Mouse (Mus musculus): ENCODE data around the gene Ccnt1.

The Ccnt1 gene

GRCm38 (mm10) chr15:98506253-98506957 lies 64.3 kb downstream of the Ccnt1 start:
- peak; percentile 56 for DNase-seq

DNA sequence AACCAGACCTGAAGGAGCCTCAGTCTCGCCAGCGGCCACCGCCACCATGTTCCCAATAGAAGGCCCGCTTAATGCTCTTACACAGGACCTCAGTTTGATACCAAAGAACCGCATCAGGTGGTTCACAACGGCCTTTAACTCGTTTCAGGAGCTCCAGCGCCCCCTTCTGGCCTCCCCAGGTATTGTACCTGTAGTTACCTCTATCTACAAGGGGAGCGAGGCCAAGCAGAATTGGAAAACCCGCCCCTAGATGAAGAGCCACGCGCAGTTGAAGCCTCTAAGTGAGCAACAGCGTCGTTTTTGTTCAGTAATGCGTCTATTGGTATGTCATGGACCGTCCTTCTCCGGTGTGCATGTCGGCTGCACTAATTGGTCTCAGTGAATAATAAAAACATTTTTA lies 66.2 kb downstream of the Ccnt1 start:
- peak; percentile 89 for DNase-seq

GRCm38 (mm10) chr15:98503317-98503716 lies 67.4 kb downstream of the Ccnt1 start:
- no peak for DNase-seq

DNA sequence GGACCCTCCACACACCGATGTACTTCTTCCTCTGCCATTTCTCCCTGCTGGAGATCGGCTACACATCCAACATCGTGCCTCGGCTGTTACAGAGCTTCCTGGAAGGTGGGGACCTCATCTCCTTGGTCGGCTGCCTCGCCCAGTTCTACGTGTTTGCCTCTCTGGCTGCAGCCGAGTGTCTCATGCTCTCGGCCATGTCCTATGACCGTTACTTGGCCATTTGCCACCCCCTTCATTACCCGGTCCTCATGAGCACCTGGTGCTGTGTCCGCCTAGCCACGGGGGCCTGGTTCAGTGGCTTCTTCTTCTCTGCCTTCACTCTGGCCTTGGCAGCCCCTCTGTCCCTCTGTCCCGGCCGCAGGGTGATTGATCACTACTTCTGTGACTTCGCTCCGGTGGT lies 73.1 kb downstream of the Ccnt1 start:
- DNase-seq, result no peak

DNA sequence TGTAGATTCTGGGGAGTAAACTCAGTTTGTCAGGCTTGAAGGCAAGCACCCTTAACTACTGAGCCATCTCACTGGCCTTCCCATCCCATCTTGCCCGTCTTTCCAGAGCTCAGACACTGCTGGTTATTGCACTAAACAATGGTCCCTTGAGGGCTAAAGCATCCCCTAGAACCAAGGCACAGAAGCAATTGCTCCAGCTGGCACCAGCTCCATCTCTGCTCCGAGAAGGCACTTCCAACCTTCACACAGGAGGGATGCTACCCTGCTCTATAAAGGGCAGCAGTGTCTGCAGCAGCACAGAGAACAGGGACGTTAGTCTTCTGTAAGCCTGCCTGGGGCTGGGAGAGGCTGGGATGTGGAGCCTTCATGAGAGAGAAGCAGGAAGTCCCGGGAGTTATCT lies 78.6 kb downstream of the Ccnt1 start, which contains the start of gene Olfr279:
Gene Olfr279 (plus strand): TSS at position 301 of the 400 bp plus-strand sequence.
- no peak for DNase-seq

DNA sequence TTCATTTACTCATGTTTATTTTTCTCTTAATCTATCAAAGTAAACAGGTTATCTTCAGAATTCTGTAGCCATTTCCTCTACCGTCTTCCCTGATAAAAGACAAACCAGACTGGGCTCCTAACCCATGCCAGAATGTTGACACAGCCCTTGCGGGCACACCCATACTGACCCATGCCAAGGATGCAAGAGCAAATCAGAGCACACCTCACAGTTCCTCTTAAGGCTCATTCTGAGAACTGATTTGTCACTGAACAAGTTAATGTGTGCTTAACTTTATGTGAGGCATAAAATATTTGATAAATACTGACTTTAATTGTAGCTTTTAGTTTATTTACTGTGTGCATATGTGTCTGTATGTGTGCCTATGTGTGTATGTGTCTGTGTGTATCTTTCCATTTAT lies 79.4 kb downstream of the Ccnt1 start:
- DNase-seq, result no peak
